Mouse (Mus musculus) brain, embryonic 14.5 days (tissue): ENCODE measurements around the gene Ppp1r13b.

Experiments
- CTCF ChIP-seq: fragments of 200-500 bp; IDR thresholded peaks from 2 replicates; pipeline ENCODE4 v1.5.1; 2012; ENCODE audit warnings: inconsistent platforms, mild to moderate bottlenecking, moderate library complexity, borderline replicate concordance; ENCODE audit not compliant: insufficient read depth, insufficient read length; ENCODE audit errors: extremely low read depth
- POLR2A ChIP-seq: fragments of 200-500 bp; IDR thresholded peaks from 2 replicates; pipeline ENCODE4 v1.6.1; 2012; ENCODE audit warnings: mild to moderate bottlenecking, inconsistent platforms, borderline replicate concordance; ENCODE audit not compliant: poor library complexity, insufficient read depth, insufficient read length, severe bottlenecking; ENCODE audit errors: extremely low read depth

DNA sequence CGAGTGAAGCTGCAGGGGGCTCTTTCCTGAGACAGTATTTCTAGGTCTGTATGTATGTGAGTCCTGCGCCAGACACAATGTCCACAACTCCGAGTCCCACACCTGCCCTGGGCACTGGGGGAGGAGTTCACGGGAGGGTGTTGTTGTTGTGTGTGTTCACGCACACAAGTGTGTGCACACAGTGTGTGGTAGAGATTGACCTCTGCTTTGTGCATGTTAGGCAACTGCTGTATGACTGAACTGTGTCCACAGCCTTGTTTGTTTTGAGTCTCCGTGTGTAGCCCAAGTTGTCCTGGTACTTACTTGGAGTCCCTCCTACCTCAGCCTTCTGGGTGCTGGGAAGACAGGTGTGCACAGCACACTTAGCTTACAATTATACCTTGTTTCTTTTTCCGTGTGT is 117.3 kb downstream of the Ppp1r13b start:
- TF ChIP-seq POLR2A (no peak), CTCF (no peak)
